Comparison of ENCODE assay signal across 13 mouse cellular contexts in genomic region chr5:21034388-21034966, GRCm38 (mm10). TPM values are rescaled to one million over a fixed set of nuclear protein-coding genes. Genes with fewer than 3 reads are reported as not detected.
DNase-seq lines count a peak whose midpoint lies in the region; ATAC-seq lines count a peak whose summit lies in the region.
"Had no signal": no experiment of that assay in that cellular context is flagged by ENCODE, and none has a peak within 500 bp of the region (broad histone marks: within the 10 kb centered on the region; RNA-seq: fewer than 3 reads in every experiment).

No protein-coding gene starts in this region.

- H3K9me3 ChIP-seq in forebrain, embryonic 13.5 days (replicated peaks), result no peaks in the 10 kb centered on the region
- no peaks in the 10 kb centered on the region for H3K9me3 ChIP-seq in forebrain, embryonic 10.5 days
- H3K9me3 ChIP-seq in neural tube, embryonic 12.5 days, result no peaks in the 10 kb centered on the region
- H3K9me3 ChIP-seq in hindbrain, embryonic 15.5 days, result no peaks in the 10 kb centered on the region
- H3K9me3 ChIP-seq in neural tube, embryonic 13.5 days, result no peaks in the 10 kb centered on the region
- H3K9me3 ChIP-seq: limb, embryonic 13.5 days had no signal

- no peak overlapping the region for H3K9ac ChIP-seq in forebrain, embryonic 13.5 days
- no peak overlapping the region for H3K9ac ChIP-seq in neural tube, embryonic 12.5 days
- no peak overlapping the region for H3K9ac ChIP-seq in hindbrain, embryonic 15.5 days
- no peak overlapping the region for H3K9ac ChIP-seq in neural tube, embryonic 13.5 days
- H3K9ac ChIP-seq: limb, embryonic 13.5 days; lung, embryonic 14.5 days had no signal

- DNase-seq in forebrain, embryonic 10.5 days (ENCODE audit: extremely low spot score, low spot score), result no peak
- no peak for DNase-seq in neural tube, embryonic 10.5 days (ENCODE audit: extremely low spot score, low spot score)
- DNase-seq in kidney, postnatal 36 days, result no peak
- DNase-seq: adrenal gland, postnatal 10 days; cerebellum, adult 11 months; lung, embryonic 14.5 days had no signal

- H3K27ac ChIP-seq in forebrain, embryonic 13.5 days, result no peak overlapping the region
- H3K27ac ChIP-seq in forebrain, embryonic 10.5 days, result no peak overlapping the region
- no peak overlapping the region for H3K27ac ChIP-seq in neural tube, embryonic 12.5 days
- no peak overlapping the region for H3K27ac ChIP-seq in hindbrain, embryonic 15.5 days (replicated peaks)
- H3K27ac ChIP-seq in neural tube, embryonic 13.5 days (replicated peaks), result 0 out of 2 replicates have a peak overlapping the region, but pooled peaks have one; percentile 28
- H3K27ac ChIP-seq: gastrocnemius, adult 2 months; limb, embryonic 13.5 days had no signal

- H3K36me3 ChIP-seq in forebrain, embryonic 13.5 days (ENCODE audit: poor library complexity, severe bottlenecking), result no peaks in the 10 kb centered on the region
- 0 out of 2 replicates have a peak, but pooled peaks cover 3% of the 10 kb centered on the region for H3K36me3 ChIP-seq in forebrain, embryonic 10.5 days (replicated peaks)
- H3K36me3 ChIP-seq in neural tube, embryonic 12.5 days, result no peaks in the 10 kb centered on the region
- no peaks in the 10 kb centered on the region for H3K36me3 ChIP-seq in hindbrain, embryonic 15.5 days
- H3K36me3 ChIP-seq in neural tube, embryonic 13.5 days, result no peaks in the 10 kb centered on the region
- H3K36me3 ChIP-seq: limb, embryonic 13.5 days had no signal

- H3K4me1 ChIP-seq in forebrain, embryonic 13.5 days, result peaks cover 23% of the 10 kb centered on the region
- peaks cover 21% of the 10 kb centered on the region for H3K4me1 ChIP-seq in forebrain, embryonic 10.5 days
- H3K4me1 ChIP-seq in neural tube, embryonic 12.5 days, result peaks cover 15% of the 10 kb centered on the region; the same call in 1 of the 2 replicates
- peaks cover 22% of the 10 kb centered on the region for H3K4me1 ChIP-seq in hindbrain, embryonic 15.5 days (replicated peaks)
- peaks cover 21% of the 10 kb centered on the region for H3K4me1 ChIP-seq in neural tube, embryonic 13.5 days (replicated peaks)

- WGBS in forebrain, embryonic 13.5 days, result 69% methylated on average over 6 of the region's 6 CpGs
- 86% methylated on average over 6 of the region's 6 CpGs for WGBS in forebrain, embryonic 10.5 days
- WGBS in neural tube, embryonic 12.5 days, result 67% methylated on average over 6 of the region's 6 CpGs
- 44% methylated on average over 6 of the region's 6 CpGs for WGBS in hindbrain, embryonic 15.5 days
- WGBS in neural tube, embryonic 13.5 days, result 59% methylated on average over 6 of the region's 6 CpGs

- ATAC-seq in forebrain, embryonic 13.5 days, result peak; percentile 36; the same call in 1 of the 2 replicates
- peak; percentile 13; the same call in 1 of the 2 replicates for ATAC-seq in neural tube, embryonic 12.5 days (ENCODE audit: low FRiP score, low read depth)
- ATAC-seq in hindbrain, embryonic 15.5 days (ENCODE audit: low FRiP score, low read depth), result peak; percentile 76; the same call in 1 of the 2 replicates
- peak; percentile 60 for ATAC-seq in neural tube, embryonic 13.5 days (ENCODE audit: low read depth)
- no peak for ATAC-seq in erythroblast, adult 5-6 weeks (replicated peaks; ENCODE audit: low FRiP score, poor library complexity, severe bottlenecking)

- H3K27me3 ChIP-seq in forebrain, embryonic 13.5 days, result no peaks in the 10 kb centered on the region
- no peaks in the 10 kb centered on the region for H3K27me3 ChIP-seq in forebrain, embryonic 10.5 days (ENCODE audit: poor library complexity, severe bottlenecking)
- H3K27me3 ChIP-seq in neural tube, embryonic 12.5 days (replicated peaks), result no peaks in the 10 kb centered on the region
- no peaks in the 10 kb centered on the region for H3K27me3 ChIP-seq in hindbrain, embryonic 15.5 days
- H3K27me3 ChIP-seq in neural tube, embryonic 13.5 days, result no peaks in the 10 kb centered on the region
- H3K27me3 ChIP-seq: limb, embryonic 13.5 days had no signal

- no peak overlapping the region for H3K4me3 ChIP-seq in forebrain, embryonic 13.5 days
- no peak overlapping the region for H3K4me3 ChIP-seq in forebrain, embryonic 10.5 days
- no peak overlapping the region for H3K4me3 ChIP-seq in neural tube, embryonic 12.5 days
- no peak overlapping the region for H3K4me3 ChIP-seq in hindbrain, embryonic 15.5 days
- no peak overlapping the region for H3K4me3 ChIP-seq in neural tube, embryonic 13.5 days
- H3K4me3 ChIP-seq: gastrocnemius, adult 2 months; limb, embryonic 13.5 days had no signal

- no peak overlapping the region for H3K4me2 ChIP-seq in forebrain, embryonic 13.5 days
- H3K4me2 ChIP-seq in neural tube, embryonic 12.5 days (replicated peaks), result no peak overlapping the region
- no peak overlapping the region for H3K4me2 ChIP-seq in hindbrain, embryonic 15.5 days
- H3K4me2 ChIP-seq in neural tube, embryonic 13.5 days, result no peak overlapping the region
- H3K4me2 ChIP-seq: limb, embryonic 13.5 days; lung, embryonic 14.5 days had no signal

RNA-seq across cellular contexts. Expression of gene Ptpn12, which starts 21.2 kb away (rescaled TPM):
- 30.1 and 31.1 TPM in 2 replicates for polyA plus RNA-seq in forebrain, embryonic 13.5 days (2015; fragmentation: Nextera tagmentation; extraction: Ambion mirVana)
- polyA plus RNA-seq in forebrain, embryonic 10.5 days (2016; fragmentation: Nextera tagmentation; extraction: Ambion mirVana), result 23.6 and 24.5 TPM in 2 replicates
- 25.7 and 29.3 TPM in 2 replicates for polyA plus RNA-seq in neural tube, embryonic 12.5 days (2016; fragmentation: Nextera tagmentation; extraction: Ambion mirVana)
- 23.2 and 24.3 TPM in 2 replicates for polyA plus RNA-seq in hindbrain, embryonic 15.5 days (2015; fragmentation: Nextera tagmentation; extraction: Ambion mirVana)
- 24.9 and 26.1 TPM in 2 replicates for polyA plus RNA-seq in neural tube, embryonic 13.5 days (2015; fragmentation: Nextera tagmentation; extraction: Ambion mirVana)
- total RNA-seq in erythroblast, adult 5-6 weeks (2015; ENCODE audit: low replicate concordance), result 34.9 and 36.7 TPM in 2 replicates
- total RNA-seq in erythroblast, adult 5-6 weeks (2017; ENCODE audit: low replicate concordance), result 26.5 and 31.1 TPM in 2 replicates
